Mouse (Mus musculus): ENCODE data around the gene Gm21292.
"Not testable (repeated sequence)": the region's sequence is repeated elsewhere in the genome, so short reads cannot be mapped to it uniquely, and the experiment has no call there.

Gene Gm21292

GRCm38 (mm10) chrY:9133824-9134223, at the start of gene Gm21292:
TSS of gene Gm21292 (minus strand) at chrY:9133924.
- not testable (repeated sequence) for DNase-seq
